Mouse (Mus musculus) heart, postnatal 4 days (tissue): ENCODE data around the gene Aph1c. TPM values are rescaled to one million over a fixed set of nuclear protein-coding genes. Genes with fewer than 3 reads are reported as not detected.
"Not testable (repeated sequence)": the region's sequence is repeated elsewhere in the genome, so short reads cannot be mapped to it uniquely, and the experiment has no call there.

ENCODE experiments used
- DNase-seq: peaks from one replicate; pipeline ENCODE4 v3.0.0; 2021
- total RNA-seq, 2 experiments: library from RNA; stranded (reverse); gene quantifications; 2 replicates each; pipeline ENCODE4 v1.2.3; 2021

Aph1c gene
- total RNA-seq, 2 experiments from 2014 or later: 1.2 to 1.8 TPM

DNA sequence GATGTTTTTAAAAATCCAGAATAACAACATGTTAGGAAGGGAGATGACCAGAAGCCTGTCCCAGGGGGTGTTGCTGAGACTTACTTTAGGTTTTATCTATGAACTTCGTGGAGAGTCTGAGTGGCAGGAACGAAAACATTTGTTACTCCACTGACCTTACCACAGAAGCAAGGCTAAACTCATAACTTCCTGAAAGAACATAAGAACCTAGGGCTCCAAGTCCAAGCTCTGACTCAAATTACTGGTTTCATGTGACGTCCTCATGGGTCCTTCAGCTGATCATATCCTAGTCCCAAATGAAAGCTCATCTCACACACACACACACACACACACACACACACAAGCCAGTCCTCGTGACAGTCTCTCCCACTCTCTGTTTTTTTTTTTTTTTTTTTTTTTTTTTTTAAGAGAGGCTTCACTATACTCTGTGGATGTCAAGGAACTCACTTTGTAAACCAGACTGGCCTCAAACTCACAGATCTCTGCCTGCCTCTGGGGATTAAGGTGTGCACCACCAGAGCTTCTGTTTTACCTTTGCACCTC lies 2.1 kb downstream of the Aph1c start:
- no peak for DNase-seq

GRCm38 (mm10) chr9:66825990-66826389 lies 8.5 kb downstream of the Aph1c start:
- peak; percentile 31 for DNase-seq

DNA sequence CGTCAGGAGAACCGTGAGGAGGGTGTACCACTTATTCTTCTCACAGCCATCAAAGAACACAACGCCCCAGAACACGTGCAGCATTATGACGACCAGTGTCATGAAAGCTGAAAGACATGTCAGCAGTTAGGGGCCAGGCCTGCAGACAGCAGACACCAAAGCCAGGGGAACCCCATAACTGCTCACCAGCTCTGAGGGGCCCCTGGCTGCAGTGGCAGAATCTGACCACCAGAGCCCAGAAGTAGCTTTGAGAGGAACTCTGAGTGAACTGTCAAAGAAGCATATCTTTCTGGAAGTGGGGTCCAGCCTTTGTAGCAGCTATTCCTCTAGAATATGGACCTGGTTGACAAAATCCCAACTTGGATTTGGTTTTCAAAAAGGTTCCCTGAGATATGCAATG lies 12.3 kb downstream of the Aph1c start:
- not testable (repeated sequence) for DNase-seq

DNA sequence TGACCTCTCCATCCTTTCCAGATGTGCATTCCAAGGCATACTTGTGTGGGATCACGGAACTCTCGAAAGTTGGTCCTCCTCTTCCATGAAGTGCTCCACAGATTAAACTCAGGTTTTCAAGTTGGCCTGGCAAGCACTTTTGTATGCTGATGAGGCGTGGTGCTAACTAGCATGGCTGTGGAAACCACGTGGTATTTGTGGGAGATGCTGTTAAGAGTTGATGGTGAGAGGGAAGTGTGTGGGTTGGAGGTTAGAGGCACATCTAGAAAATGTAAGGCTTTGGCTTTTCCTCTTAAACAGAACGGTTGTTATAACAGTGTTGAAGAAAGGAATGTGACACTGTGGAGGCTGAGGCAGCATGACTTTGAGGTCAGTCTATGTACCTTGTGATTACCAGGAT lies 13.5 kb downstream of the Aph1c start:
- DNase-seq: no peak

DNA sequence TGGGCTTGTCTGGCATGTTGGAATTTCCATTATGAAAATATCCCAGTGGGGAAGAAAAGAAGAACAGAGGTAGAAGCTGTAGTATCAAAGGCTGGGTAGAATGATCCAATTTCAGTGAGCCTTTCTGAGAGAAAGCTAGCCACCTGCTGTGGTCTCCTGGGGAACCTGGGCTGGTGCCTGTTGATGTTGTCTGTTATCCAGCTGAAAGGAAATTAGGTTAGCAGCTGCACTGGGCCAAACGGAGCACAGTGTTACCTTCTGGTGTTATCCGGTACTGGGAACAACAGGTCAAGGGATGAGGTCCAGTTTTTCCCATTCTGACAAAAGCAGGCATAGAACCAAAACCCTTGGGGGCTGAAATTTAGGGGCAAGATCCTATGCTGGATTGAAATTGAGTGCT lies 21.1 kb downstream of the Aph1c start:
- no peak for DNase-seq

DNA sequence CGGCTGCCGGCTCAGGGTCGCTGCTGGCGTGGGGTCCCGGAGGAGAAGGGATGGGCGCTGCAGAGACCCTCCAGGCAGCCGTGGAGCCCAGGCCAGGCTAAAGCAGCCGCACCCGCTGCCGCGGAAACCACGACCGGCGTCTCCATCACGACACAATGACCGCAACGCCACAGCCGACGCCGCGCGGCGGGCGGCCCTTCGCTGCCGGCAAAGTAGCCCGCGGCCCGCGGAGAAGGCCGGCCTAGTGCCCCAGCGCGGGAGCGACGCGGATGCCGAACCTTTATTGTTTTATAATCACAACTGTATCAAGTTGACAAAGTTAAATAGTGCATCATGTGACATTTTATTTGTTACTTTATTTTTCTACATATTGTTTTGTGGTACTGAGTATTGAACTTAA lies 28.6 kb downstream of the Aph1c start:
- DNase-seq: not testable (repeated sequence)

GRCm38 (mm10) chr9:66801947-66802346 lies 32.6 kb downstream of the Aph1c start:
- DNase-seq: no peak

GRCm38 (mm10) chr9:66796739-66797138 lies 37.8 kb downstream of the Aph1c start, which contains the start of gene Gm10647:
TSS of gene Gm10647 (plus strand) at chr9:66797039.
- DNase-seq: no peak

- DNase-seq: peak; percentile 97
Observed at GRCm38 (mm10) chr9:66795464-66796324, 38.8 kb downstream of the Aph1c start, which contains the start of gene Aph1b. TSS of gene Aph1b (minus strand) at chr9:66795490.

- DNase-seq: no peak
Observed at GRCm38 (mm10) chr9:66794629-66795463, 39.7 kb downstream of the Aph1c start.

DNA sequence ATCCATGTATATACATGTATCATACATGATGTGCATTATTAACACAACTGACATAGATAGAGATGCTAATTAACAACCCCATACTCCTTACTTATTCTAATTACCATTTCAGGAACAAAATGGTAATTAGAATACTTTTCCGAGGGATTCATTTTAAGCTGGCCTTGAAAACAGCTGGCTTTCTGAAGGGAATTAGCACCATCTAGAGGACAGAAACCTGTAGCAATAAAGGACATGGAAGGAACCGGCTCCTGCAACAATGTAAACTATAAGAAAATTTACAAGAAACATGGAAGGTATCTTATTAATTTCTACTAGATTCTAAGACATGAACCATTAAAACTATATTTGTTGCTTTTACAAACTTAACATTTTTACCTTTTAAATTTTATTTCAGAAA lies 46.7 kb downstream of the Aph1c start:
- DNase-seq: peak; percentile 25

GRCm38 (mm10) chr9:66784552-66784951 lies 50.0 kb downstream of the Aph1c start:
- DNase-seq: not testable (repeated sequence)

- DNase-seq: no peak
Observed at GRCm38 (mm10) chr9:66770701-66771100, 63.8 kb downstream of the Aph1c start.

DNA sequence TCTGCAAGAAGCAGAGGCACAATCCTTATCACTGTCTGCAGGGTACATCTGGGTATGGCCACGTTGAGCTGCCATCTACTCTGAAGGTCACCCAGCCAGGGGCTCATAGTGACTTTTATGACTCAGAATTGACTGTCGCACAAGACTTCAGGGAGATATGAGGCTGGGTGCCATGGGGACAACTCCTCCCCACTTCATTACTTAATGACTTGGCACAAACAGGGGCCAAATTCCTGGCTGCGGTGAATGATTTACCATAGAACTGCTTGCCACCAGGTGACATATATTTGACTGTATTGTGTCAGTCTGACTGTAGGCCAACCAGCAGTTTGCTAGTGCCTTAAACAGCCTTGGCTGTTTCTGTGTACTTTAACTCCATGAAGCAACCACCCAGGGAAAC lies 65.3 kb downstream of the Aph1c start:
- no peak for DNase-seq

GRCm38 (mm10) chr9:66768721-66769120 lies 65.8 kb downstream of the Aph1c start:
- no peak for DNase-seq

Other genes with a start within 250 kb of the Aph1c start
- 10 to 100 TPM; 45.8 to 48.5 TPM for gene Usp3, start 241.6 kb downstream of the Aph1c start, total RNA-seq
- under 1 TPM; 0.19 to 0.20 TPM for gene Car12, start 121.0 kb downstream of the Aph1c start, total RNA-seq
- gene Aph1b, start 39.2 kb downstream of the Aph1c start, total RNA-seq: 1 to 10 TPM; 6.1 to 6.2 TPM
- gene Gm10647, start 37.7 kb downstream of the Aph1c start, total RNA-seq: under 1 TPM; 0.20 to 0.38 TPM
- 10 to 100 TPM; 17.8 to 18.5 TPM for gene Rab8b, start 85.0 kb upstream of the Aph1c start, total RNA-seq
- gene Rps27l, start 111.4 kb upstream of the Aph1c start, total RNA-seq: 100 to 1,000 TPM; 253 to 256 TPM
- 10 to 100 TPM; 20.9 to 21.6 TPM for gene Lactb, start 140.8 kb upstream of the Aph1c start, total RNA-seq
- gene Tpm1, start 214.7 kb upstream of the Aph1c start, total RNA-seq: 1,000 to 10,000 TPM; 7,269 to 8,107 TPM